Mouse (Mus musculus) liver, adult (tissue): Measurements from ENCODE around the gene Gm37240.

ENCODE experiments used
- GATA4 ChIP-seq: IDR thresholded peaks from 2 replicates; pipeline ENCODE4 v1.6.1; 2014; ENCODE audit warnings: mild to moderate bottlenecking, low read length; ENCODE audit not compliant: insufficient replicate concordance

The Gm37240 gene

DNA sequence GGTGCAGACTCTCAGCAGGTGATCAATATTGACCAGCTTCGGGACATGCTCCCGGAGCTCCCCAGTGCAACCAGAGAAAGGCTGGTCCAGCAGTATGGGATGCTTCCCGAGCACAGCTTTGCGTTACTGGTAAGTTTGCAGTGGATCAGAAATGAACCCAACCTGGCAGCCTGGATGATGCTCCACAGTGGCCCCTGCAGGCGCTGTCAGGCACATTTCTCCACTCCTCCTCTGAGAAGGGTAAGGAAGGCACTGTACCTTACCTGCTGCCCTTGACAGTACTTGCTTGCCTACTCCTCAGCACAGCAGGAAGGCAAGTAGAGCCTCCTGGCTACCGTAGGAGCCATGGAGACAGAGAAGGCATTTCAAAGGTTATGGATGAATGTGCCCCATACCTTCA is 268.4 kb downstream of the Gm37240 start:
- no peak for TF ChIP-seq GATA4

DNA sequence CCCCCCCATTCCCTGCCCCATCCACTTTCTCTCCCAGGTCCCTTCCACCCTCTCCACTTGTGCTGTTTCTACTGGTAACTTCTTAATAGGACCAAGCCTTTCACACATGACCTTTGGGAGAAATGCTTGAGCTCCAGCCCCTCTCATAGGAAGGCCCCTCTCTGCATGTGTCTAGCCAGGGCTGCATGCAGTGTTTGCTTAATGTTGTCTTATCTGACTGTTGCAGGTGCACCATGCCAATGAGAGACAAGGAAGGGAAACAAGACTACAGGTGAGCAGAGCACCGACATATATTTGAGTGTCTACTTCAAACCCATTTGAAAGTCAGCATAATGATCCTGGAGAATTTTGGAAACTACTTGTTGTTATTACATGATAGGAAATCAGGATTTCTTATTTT is 270.9 kb downstream of the Gm37240 start:
- no peak for TF ChIP-seq GATA4

- TF ChIP-seq GATA4, result no peak
Observed at GRCm38 (mm10) chr3:85607753-85608152, 279.6 kb downstream of the Gm37240 start.

DNA sequence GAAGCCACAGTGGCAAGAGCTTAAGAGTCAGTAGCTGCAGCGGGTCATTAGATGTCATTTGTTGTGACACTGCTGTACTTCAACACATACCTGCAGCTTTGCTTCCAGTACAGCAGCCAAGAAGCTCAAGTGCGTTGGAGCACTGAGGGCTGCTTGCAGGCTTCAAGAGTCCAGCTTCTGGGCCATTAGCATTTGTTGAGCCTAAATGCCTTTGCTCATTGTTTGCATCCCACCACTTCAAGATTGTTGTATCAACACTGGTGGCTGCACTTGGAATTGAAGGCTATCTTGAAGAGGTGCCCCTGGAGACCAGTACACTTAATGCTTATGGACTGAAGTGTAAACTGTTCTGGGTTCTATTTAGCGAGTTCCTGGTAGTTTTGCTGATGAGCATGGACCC is 280.4 kb downstream of the Gm37240 start:
- TF ChIP-seq GATA4, result no peak

DNA sequence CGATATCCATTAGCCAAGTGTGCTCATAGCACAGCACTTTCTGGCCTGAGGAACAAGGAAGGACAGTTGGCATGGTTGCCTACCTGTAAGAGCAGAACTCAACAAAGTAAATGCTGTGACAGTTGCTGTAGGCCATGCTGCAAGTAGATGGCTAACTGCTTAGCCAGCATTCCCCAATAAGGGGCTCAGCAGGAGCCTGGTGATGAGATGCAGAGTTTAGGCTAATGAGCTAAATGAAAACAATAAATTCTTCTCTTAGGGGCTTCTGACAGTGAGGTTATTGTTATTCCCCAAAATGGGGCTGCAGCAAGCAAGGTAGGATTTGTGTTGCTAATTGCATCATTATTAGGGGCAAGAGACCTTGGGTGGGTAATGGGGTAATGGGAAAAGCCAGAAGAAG is 283.5 kb downstream of the Gm37240 start:
- TF ChIP-seq GATA4, result no peak

DNA sequence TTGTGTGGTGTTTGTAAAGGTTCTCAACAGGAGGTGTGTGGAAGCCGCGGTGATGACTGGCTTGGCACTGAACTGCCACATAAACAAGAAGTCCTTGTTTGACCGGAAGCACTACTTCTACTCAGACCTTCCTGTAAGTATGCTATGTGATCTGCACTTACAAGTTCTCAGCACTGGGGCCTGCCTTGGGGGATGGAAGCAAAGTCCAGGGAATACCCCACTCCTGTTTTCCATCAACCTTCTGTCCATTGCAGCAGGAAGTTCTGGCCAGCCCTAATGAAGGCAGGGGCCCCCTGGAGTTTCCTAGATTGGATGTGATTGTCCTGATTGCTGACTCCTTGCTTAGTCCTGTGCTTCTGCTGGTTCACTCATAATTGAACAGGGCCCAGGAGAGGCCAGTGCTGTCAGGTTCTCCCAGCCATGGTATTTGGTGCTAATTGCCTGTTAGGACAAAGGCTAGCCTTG is 285.4 kb downstream of the Gm37240 start:
- TF ChIP-seq GATA4, result no peak

- TF ChIP-seq GATA4, result no peak
Observed at GRCm38 (mm10) chr3:85599526-85599925, 287.8 kb downstream of the Gm37240 start.

- no peak for TF ChIP-seq GATA4
Observed at GRCm38 (mm10) chr3:85594452-85594851, 292.9 kb downstream of the Gm37240 start.

GRCm38 (mm10) chr3:85592640-85593252 is 294.6 kb downstream of the Gm37240 start:
- TF ChIP-seq GATA4, result no peak

- TF ChIP-seq GATA4, result no peak
Observed at GRCm38 (mm10) chr3:85592067-85592466, 295.3 kb downstream of the Gm37240 start.

- no peak for TF ChIP-seq GATA4
Observed at GRCm38 (mm10) chr3:85590090-85590754, 297.1 kb downstream of the Gm37240 start.

DNA sequence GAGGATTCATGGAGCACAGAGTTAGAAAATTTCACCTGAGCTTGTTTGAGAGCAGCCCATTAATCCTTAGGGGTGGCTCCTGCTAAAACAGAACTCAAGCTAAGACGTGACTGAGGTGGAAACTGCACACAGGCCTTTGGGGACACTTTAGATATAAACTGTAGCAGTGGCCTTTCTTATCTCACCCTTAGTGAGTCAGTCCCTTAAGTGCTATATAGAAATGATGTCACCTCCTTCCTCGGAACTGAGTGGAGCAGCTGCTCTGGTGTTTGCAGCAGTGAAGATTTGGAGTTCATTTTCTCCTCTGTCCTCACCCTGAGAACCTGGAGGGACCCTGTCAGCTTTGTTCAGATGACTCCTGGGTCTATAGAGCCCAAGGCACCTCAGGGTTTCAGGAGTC is 298.6 kb downstream of the Gm37240 start:
- TF ChIP-seq GATA4, result no peak

- TF ChIP-seq GATA4, result no peak
Observed at GRCm38 (mm10) chr3:85584966-85585365, 302.4 kb downstream of the Gm37240 start.

DNA sequence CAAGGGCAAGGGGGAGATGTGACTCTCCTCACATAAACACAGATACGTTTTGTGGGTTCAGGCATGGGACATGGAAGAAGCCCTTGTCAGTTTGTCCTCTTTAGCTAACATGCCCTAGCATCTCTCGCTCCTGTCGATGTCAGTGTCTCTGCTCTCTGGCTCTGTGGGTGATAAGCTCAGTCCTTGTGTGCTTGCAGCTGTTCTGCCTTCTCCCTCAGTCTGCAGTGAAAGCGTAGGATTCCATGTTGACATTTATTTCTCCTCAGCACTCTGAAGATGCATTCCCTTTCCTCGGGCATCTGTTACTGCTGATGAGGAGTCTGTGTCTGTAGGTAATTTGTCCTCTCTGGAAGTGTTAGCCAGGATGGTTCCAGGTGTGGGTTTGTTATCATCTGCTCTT is 304.1 kb downstream of the Gm37240 start:
- TF ChIP-seq GATA4, result no peak

- no peak for TF ChIP-seq GATA4
Observed at GRCm38 (mm10) chr3:85582726-85583125, 304.6 kb downstream of the Gm37240 start.

DNA sequence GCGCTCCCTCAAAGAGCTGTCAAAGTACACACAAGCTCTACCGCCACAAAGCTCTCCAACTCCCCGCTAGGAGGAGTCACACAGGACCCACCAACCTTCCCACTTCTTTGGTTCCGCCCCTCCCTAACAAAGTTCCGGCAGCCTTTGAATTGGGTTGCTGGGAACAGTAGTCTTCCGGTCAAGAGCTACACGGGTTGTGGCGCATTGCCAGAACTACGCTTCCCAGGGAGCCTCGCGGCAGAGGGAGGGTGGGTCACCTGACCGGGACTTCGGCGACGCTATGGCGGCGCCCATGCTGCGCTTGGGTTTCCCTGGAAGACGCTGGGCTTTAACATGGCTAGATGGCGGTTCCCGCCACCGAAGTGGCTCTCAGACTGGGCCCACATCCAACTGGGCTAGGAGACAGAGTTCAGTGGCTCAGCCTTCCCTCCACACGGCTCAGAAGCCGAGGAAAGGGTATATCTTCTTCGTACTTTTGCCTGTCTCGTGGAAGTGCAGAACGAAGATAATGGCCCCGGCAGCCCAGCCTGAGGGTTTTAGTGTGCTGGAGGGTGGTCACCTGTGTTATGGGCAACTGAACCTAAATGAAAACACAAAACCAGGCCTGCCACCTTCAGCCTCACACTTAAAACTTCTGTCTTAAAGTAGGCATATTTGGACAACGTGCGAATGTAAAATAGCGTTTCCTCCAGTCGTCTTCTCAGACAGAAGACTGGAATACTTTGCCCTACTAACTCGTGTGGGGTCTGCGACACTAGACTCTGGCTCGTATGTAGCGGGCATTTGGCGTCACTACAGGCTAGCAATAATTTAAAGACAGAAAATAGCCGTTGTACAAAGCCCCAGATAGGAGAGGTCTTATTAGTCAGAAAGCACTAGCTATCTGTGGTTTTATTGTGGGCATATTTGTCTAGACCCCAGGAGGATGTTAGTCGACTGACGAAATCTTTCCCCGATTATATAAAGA is 313.2 kb downstream of the Gm37240 start, which contains the start of gene Gatb:
TSS of gene Gatb (plus strand) at position 256 of the 967 bp plus-strand sequence.
- TF ChIP-seq GATA4, result no peak; the same call in 1 of the 2 replicates
